Mouse (Mus musculus): ENCODE data around the gene Hs6st1.

Gene Hs6st1

DNA sequence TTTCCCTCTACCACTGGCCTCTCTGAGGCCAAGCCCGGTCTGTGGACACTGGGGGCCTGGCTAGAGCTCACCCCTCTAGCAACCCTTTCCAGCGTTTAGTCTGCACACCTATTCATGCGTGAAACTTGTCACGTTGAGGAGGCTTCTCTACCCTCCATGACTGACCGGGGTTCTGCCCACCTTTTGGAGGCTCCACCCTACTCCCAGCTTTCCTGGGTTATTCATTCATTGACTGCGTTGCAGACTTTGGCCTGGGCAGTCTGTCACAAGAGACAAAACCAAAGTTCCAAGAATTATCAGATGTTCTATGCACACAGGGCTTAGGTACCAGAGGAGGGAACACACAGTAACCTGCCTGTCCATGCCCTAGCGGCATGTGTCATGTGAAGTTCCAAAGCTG lies 6.8 kb downstream of the Hs6st1 start:
- in situ Hi-C loops (cut with MboI; ENCODE audit: low pct_unique_long_range_greater_than_20kb in 1 of 2, low sequenced_read_pairs in 2 of 2, unreplicated experiment in 1 of 2): no loop called here

DNA sequence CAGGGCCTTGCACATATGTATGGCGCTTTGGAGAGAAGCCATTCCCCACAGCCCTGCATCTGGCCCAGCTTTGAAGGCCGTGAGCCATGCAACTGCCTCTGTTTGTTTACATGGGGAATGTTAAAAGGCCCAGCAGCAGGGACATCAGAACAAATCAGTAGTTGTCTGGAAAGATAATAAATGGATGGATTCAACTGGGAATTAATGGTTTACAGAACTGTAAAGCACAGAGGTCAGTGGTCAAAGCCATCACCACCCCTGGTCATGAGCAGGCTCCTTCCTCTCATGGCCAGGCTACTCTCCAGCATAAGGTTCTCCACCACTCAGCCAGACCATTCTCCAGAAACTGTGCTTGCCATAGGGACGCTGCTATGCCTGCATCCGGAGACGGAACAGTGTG lies 7.5 kb downstream of the Hs6st1 start:
- in situ Hi-C loops (cut with MboI; ENCODE audit: low pct_unique_long_range_greater_than_20kb in 1 of 2, low sequenced_read_pairs in 2 of 2, unreplicated experiment in 1 of 2): no loop called here

DNA sequence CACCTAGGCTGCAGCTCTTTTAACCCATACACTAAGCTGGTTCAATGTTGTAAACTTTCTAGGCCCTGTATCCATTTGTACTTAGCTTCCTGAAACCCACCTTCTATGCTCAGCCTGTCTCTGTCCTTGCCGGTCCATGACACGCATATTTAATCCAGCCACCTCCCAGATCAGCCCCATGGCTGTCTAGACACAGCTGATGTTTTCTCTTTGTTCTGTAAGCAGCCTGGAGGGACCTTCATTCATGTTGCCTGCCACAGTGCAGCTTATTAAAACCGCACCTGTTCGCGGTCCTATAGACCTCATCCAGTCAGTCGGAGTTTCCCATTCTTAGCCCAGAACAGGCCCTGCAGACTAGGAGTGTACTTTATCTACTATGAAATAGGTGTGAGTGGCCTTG lies 8.9 kb downstream of the Hs6st1 start:
- in situ Hi-C loops (cut with MboI; ENCODE audit: low pct_unique_long_range_greater_than_20kb in 1 of 2, low sequenced_read_pairs in 2 of 2, unreplicated experiment in 1 of 2): no loop called here

DNA sequence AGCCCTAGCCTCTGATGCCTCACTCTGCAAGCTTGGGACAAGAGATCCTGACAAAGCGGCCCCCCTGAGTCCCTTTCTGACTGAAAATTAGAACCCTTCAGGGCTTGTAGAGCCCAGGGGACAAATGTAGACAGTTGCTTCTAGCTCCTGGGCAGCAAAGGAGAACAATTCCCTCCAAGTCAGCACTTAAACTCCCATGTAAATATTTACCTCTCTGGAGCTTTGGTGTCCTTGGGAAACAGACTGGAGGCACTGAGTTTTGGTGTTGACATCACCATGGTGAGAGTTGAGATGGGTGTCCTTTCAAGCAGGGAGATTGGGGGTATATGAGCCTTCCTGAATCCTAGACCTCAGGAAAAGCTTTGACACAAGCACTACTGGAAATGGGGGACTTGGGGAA lies 10.1 kb downstream of the Hs6st1 start:
- in situ Hi-C loops (cut with MboI; ENCODE audit: low pct_unique_long_range_greater_than_20kb in 1 of 2, low sequenced_read_pairs in 2 of 2, unreplicated experiment in 1 of 2): no loop called here

DNA sequence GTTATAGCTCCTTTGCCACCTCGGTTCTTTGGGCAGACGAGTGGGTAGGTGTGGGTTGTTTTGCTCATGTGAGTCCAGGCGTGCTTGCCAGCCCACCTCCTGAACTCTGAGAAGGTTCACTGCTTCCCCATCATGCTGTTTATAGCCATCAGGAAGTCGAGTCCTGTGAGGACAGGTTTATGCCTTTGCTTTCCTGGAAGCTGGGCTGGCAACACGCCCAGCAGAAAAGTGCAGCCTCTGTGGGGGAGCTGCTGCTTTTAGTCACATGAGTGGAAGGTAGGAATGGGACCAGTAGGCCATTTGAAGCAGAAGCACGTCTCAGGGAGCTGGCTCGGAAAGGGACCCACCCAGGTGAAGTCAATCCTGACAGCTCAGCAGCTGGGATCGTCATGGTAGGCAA lies 11.5 kb downstream of the Hs6st1 start:
- in situ Hi-C loops (cut with MboI; ENCODE audit: low pct_unique_long_range_greater_than_20kb in 1 of 2, low sequenced_read_pairs in 2 of 2, unreplicated experiment in 1 of 2): no loop called here

DNA sequence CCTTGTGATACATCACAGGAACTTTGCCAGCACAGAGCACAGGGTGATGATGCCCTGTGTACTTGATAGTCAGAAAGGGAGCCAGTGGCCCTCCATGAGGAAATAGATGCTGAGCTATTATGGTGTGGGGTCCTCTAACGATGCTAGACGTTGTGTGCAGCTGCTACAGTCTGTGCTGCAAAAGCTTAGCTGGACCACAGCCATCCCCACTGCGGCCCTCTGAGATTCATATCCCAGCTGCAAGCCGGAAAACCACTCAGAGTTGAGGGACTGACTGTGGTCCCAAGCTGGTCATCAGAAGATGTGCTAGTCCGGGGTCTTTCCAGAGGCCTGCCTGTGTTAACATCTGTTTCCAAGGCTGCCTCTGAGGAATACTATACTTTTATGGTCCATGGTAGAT lies 12.8 kb downstream of the Hs6st1 start:
- in situ Hi-C loops (cut with MboI; ENCODE audit: low pct_unique_long_range_greater_than_20kb in 1 of 2, low sequenced_read_pairs in 2 of 2, unreplicated experiment in 1 of 2): no loop called here

DNA sequence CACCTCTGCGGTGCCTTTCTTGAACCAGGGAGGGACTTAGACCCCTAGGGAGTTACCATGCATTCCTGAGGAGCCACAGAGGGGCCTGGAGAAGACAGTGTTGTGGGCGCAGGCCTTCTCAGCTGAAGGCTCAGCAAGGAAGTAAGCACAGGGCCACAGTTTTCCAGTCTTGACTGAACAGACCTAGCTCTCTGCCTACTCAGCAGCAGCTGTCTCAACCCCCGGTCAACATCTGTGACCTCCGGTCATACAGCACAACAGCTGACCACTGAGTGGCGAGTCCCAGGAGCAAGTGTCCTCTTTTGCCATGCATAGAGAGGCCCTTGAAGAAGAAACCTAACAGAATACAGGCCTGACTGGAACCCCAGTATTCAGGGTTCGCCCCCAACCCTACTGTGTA lies 14.0 kb downstream of the Hs6st1 start:
- in situ Hi-C loops (cut with MboI; ENCODE audit: low pct_unique_long_range_greater_than_20kb in 1 of 2, low sequenced_read_pairs in 2 of 2, unreplicated experiment in 1 of 2): no loop called here

DNA sequence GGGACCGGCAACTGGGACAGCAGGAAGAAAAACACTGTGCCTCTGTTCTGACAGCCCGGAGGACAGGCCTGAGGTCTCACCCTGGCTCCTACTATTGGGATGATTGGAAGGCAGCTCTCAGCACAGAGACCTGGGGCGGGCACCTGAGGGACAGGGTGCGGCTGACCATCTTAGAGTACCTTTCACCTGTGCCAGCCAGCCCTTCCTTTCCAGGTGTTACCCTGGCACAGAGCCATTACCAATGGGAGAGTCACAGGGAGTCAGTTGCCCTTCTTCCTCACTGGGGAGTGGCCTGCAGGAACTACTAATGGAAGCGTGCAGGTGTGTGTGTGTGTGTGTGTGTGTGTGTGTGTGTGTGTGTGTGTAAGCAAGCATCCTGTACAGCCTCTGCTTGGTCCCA lies 15.4 kb downstream of the Hs6st1 start:
- in situ Hi-C loops (cut with MboI; ENCODE audit: low pct_unique_long_range_greater_than_20kb in 1 of 2, low sequenced_read_pairs in 2 of 2, unreplicated experiment in 1 of 2): no loop called here

DNA sequence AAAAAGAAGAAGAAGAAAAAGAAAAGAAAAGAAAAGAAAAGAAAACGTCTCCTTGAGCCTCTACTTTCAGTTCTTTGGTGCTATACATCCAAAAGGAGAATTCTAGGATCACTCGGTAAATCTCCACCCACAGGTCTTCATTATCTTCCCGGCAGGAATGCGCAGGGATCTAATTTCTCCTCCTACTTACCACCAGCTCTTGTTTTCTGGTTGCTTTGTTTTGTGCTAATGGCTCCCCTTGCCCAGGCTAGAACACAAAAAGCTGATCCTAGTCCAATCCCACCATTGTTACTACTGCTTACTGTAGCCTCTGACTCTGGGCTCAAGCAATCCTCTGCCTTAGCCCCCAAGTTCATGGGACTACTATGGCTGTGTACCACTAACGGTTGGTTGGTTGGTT lies 16.9 kb downstream of the Hs6st1 start:
- in situ Hi-C loops (cut with MboI; ENCODE audit: low pct_unique_long_range_greater_than_20kb in 1 of 2, low sequenced_read_pairs in 2 of 2, unreplicated experiment in 1 of 2): no loop called here

DNA sequence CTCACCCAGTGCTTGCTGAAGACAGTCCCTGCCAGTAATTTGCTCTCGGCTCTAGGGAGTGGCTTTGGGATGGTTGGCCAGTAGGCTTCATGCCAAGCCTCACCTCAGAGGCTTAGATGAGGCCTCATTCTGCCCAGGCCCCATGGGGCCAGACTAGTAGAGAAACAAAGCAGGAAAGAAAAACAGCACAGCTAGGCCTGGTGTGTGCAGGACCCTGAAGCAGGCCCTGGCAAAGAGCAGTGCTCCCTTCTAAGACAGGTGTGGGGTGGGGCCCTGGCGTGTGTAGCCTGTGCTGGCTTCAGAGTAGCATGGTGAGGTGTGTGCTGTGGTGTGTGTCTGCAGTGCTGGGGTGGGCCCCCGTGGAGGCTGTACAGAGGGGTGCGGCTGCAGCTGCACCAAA lies 20.2 kb downstream of the Hs6st1 start:
- in situ Hi-C loops (cut with MboI; ENCODE audit: low pct_unique_long_range_greater_than_20kb in 1 of 2, low sequenced_read_pairs in 2 of 2, unreplicated experiment in 1 of 2): no loop called here

DNA sequence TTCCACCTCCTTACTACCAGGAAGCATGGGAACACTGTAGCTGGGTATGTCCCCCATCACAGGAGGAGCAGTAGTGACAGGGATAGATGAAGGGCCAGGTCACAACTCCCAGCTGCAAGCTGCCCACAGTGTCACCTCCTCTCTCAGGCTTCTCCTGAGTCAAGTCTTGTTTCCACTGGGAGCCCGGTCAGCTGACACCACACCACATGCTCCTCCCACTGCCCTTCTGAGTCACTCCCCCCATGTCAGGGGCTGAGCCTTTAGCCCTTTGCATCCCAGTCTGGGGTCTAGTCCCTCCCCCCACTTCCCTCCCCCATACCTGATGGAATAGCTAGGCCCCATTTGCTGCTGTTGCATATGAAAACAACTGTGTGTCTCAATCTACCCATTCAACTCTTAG lies 21.3 kb downstream of the Hs6st1 start:
- in situ Hi-C loops (cut with MboI; ENCODE audit: low pct_unique_long_range_greater_than_20kb in 1 of 2, low sequenced_read_pairs in 2 of 2, unreplicated experiment in 1 of 2): no loop called here

DNA sequence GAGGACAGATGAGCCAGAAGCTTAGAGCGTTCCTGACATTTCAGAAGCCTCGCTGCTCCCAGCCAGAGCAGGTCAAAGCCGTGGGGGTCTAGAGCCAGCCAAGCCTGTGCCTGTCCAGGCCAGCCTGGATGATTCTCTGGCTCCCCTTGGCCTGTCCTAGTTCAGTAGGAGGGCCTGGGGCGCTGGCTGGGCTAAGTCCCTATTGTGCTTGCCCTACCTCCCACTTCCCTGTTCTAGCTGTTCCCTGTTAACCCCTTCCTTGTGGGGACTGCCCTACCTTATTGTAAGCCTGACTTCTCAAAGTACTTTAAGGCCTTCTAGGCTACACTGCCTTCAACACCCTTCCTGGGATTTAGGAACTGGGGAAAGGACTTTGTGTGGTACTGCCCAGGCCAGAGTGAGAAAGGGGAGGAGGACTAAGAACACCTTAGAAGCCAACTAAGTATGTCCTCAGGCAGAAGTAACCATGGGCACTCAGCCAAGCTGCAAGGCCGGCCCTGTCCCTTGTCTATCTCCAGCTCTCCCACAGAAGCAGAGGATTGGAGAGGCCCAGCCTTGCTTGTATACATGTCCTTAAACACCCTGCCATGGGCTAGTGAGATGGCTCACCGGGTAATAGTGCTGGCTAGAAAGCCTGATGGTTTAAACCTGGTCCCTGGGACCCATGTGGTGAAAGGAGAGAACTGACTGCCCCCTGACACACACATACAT lies 22.0 kb downstream of the Hs6st1 start:
- in situ Hi-C loops (cut with MboI; ENCODE audit: low pct_unique_long_range_greater_than_20kb in 1 of 2, low sequenced_read_pairs in 2 of 2, unreplicated experiment in 1 of 2): no loop called here

DNA sequence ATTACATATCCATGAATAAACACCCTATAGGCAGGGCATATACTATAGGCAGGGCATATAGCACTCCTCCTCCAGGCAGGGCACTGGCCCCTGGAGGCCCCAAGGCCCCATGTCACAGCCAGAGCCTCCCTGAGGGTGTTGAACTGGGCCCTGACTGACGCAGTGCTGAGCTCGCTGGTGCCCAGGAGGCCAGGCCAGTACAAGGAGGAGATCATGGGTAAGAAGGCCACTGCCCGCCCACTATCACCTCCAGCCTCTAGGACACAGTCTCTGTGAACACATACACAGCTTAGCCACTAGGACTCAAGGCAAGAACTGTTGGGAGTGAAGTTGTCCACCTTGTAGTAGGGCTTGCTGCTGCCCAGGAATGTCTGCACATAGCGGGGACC lies 22.5 kb downstream of the Hs6st1 start:
- in situ Hi-C loops (cut with MboI; ENCODE audit: low pct_unique_long_range_greater_than_20kb in 1 of 2, low sequenced_read_pairs in 2 of 2, unreplicated experiment in 1 of 2): no loop called here

DNA sequence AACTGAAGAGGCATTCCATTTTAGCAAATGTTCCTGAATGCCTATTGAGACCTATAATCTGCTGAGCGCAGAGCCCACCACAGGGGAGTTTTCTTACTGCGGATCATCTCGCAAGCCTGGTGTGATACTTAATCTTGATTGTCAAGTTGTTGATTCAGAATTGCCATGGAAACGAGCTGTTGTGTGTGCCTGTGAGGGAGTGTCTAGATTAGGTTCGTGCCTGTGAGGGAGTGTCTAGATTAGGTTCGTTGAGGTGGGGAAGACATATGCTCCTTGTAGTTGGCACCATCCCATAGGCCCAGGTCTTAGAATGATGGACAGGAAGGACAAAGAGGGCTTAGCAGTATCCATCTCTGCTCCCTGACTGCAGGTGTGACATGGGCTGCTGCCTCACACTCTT lies 23.0 kb downstream of the Hs6st1 start:
- in situ Hi-C loops (cut with MboI; ENCODE audit: low pct_unique_long_range_greater_than_20kb in 1 of 2, low sequenced_read_pairs in 2 of 2, unreplicated experiment in 1 of 2): no loop called here

DNA sequence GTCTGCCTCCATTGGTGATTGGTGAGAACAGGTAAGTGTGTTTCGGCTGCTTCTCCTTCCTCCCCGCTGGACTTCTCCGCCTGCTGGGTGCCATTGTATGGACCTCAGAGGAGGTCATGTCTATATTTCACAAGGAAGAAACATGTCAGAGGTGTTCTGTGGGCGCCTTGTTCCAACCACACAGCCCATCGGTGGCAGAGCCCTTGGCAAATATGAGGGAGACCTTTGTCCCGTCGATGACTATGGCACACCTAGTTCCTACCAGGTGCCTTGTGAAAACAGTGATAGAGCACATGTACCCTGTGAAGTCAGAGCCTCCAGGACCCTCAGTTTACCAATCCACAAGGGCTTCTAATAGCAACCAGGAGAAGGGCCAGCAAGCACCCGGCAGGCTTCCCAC lies 25.5 kb downstream of the Hs6st1 start:
- in situ Hi-C loops (cut with MboI; ENCODE audit: low pct_unique_long_range_greater_than_20kb in 1 of 2, low sequenced_read_pairs in 2 of 2, unreplicated experiment in 1 of 2): no loop called here

DNA sequence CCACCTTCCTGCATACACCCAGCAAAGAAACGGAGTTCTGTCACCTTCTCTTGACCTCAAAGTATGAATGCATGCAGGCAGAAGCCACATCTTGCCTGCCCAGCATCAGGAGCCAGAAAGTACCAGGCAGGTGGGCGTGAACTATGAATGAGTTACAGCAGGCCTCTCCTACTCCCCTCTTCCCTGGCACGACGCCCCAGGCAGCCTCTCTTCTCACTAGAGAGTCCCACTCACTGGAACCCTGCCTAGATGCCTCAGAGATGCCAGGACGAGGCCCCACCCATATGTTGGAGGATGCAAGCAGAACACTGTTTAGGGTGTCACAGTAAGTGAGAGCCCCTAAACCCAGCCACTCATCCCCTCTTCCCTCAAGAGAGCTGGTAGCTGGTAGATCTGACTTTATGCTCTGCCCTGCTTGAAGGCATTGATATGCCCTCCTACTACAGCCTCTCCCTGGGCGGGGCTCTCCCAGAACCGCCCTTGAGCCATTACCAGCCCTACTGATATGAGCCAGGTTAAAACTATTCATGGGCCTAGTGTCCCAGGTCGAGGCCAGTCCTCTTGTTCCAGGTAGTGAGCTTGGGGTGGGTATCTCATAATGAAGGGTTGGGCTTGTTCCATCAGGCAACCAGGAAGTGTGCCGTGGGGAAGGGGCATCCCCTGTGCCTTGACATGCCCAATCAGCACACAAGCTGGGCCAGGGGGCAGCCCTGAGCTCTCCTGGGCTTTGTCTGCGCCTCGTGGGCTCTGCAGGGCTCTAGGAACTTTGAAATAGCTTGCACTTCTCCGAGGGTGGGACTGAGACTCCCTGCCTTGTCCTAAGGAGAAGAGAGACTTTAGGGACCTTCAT lies 27.4 kb downstream of the Hs6st1 start:
- in situ Hi-C loops (cut with MboI; ENCODE audit: low pct_unique_long_range_greater_than_20kb in 1 of 2, low sequenced_read_pairs in 2 of 2, unreplicated experiment in 1 of 2): no loop called here

DNA sequence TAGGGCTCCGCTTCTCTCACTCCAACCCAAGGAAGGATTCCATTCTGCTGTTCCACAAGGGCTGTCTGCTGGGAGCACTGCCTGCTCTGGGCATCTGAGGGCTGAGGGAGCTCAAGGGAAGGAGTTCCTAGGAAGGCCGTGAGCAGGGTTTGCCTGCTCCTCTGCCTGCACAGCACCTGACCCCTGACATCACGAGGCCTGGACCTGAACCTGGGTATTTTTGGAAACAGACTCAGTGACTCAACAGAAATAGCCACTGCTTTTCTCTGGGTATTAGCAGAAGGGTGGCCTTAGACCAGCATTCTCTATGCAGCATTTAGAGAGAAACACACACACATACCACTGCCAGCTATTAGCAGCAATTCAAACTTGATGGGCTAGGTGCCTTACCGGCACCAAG lies 30.2 kb downstream of the Hs6st1 start:
- in situ Hi-C loops (cut with MboI; ENCODE audit: low pct_unique_long_range_greater_than_20kb in 1 of 2, low sequenced_read_pairs in 2 of 2, unreplicated experiment in 1 of 2): no loop called here

DNA sequence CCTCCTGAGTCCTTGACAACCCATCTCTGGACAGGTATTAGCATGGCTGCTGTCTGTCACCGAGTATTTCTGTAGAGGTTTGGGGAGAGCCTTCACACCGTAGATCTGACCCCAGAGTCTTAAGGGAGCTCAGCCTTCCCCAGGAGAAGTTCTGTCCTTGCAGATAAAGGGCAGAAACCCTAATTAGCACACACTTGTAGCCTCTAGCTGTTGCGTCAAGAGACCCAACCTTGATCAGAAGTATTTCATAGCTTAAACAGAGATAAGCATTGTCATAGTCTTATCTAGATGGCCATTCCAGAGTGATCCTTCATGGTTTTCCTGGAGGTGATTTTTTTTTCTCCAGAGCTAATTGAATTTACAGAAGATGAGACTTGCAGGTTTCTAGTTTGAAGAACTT lies 32.2 kb downstream of the Hs6st1 start:
- in situ Hi-C loops (cut with MboI; ENCODE audit: low pct_unique_long_range_greater_than_20kb in 1 of 2, low sequenced_read_pairs in 2 of 2, unreplicated experiment in 1 of 2): no loop called here

DNA sequence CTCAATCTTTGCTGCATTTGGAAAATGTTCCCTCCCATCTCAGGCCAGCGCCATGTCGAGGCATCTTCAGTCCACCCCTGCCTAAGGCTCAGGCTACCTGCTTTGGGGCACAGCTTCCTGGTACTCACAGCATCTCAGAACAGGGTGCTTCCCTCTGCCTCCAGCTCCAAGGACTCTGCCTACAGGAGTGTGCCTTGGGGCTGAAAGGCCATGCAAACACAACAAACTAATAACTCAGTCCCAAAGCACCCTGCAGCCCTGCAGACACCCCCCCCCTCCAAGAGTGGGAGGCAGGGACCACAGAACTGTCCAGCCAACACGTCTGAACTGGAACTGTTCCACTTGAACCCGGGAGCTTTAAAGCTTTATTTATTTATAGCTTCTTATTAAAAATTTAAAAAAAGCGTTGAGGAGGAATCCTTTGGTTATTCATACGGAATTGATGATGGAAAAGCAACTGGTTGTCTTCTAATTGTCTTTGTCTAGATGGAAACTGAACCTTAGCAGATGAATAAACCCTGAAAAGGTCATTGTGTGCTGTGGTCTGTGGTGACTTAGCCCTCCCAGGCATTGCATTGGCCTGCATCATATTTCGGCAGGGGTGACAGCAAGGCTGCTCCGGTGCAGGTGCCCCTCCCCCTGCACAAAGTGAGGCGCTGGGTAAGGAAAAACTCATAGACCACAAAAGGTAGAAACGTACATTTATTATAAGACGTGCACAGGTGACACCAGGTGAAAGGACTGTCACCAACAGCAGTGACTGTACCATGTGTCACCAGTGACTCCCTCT lies 37.9 kb downstream of the Hs6st1 start:
- in situ Hi-C loops (cut with MboI; ENCODE audit: low pct_unique_long_range_greater_than_20kb in 1 of 2, low sequenced_read_pairs in 2 of 2, unreplicated experiment in 1 of 2): no loop called here
